Mouse (Mus musculus): ENCODE measurements around the gene Hoxa11. TPM values are rescaled to one million over a fixed set of nuclear protein-coding genes. Genes with fewer than 3 reads are reported as not detected.

Hoxa11 gene
- polyA plus RNA-seq, 1 experiment: not detected

GRCm38 (mm10) chr6:52267221-52267620 is 21.6 kb upstream of the Hoxa11 start:
- Histone ChIP-seq H3K4me1 (ENCODE audit: control insufficient read depth, insufficient read depth, low read length) (no peaks in the 10 kb centered on the region), H3K27ac (ENCODE audit: insufficient read depth, low read depth, low read length) (no peak overlapping the region), H3K4me3 (ENCODE audit: insufficient read depth, low read depth, low read length) (no peak overlapping the region)
- TF ChIP-seq CTCF (IDR thresholded peaks at IDR 0.05; ENCODE audit: insufficient read depth, low read depth, low read length): no peak
- TF ChIP-seq POLR2A (IDR thresholded peaks at IDR 0.05; ENCODE audit: insufficient read depth, low read depth, low read length): no peak
- WGBS: 20% methylated on average over 5 of the region's 5 CpGs

DNA sequence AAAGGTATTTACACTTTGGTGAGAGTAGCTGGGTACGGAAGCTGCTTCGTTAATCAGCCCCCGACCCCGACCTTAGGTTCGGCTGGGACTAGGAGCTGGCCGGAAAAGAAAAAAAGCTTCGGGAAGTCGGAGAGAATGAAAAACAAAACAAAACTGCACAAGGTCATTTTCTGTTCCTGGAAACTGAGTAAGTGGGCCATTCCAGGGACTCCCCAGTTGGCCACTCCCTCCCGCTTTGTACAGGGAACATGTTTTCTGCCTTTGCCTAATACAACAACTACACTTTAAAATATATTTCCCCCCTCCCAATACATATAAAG is 21.0 kb upstream of the Hoxa11 start:
- H3K4me1 ChIP-seq (ENCODE audit: control insufficient read depth, insufficient read depth, low read length): no peaks in the 10 kb centered on the region
- 4% methylated on average over 9 of the region's 9 CpGs for WGBS
- no peak overlapping the region for H3K4me3 ChIP-seq (ENCODE audit: insufficient read depth, low read depth, low read length)
- TF ChIP-seq POLR2A (IDR thresholded peaks at IDR 0.05; ENCODE audit: insufficient read depth, low read depth, low read length) (no peak), CTCF (IDR thresholded peaks at IDR 0.05; ENCODE audit: insufficient read depth, low read depth, low read length) (no peak)
- H3K27ac ChIP-seq (ENCODE audit: insufficient read depth, low read depth, low read length): no peak overlapping the region

DNA sequence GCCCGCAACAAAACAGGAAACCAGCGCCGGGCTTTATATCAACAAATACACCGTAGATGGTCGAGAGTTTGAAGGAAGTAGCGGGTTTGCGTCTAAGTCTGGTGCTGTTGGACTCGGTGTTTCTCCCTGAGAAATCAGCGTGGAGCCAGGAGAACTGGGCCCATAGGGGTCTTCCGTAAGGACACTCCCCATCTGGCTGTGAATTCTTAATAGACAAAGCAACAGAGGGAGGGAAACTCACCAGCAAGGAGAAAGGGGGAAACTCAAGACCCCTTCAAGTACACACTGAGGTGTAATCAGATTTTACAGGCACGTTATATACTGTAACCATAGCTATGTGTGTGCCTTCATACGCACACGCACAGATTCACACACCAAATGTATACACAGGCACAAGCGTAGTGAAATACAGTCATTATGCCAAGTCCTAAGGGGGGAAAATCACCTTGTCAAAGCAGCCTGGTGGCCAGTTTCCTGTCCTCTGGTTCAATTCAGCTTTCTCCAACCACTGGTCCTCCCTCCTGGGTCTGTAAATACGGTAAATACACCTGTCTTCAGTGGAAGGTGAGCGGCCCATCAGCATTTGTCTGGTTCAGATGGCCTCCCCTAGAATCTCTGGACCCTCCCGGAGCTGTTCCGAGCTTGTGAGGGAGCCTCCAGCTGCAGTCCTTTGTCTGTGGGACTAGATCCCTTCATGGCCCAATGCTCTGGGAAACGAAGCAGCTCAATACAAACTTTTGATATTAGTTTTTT is 20.5 kb upstream of the Hoxa11 start:
- Histone ChIP-seq H3K4me3 (ENCODE audit: insufficient read depth, low read depth, low read length) (no peak overlapping the region), H3K4me1 (ENCODE audit: control insufficient read depth, insufficient read depth, low read length) (no peaks in the 10 kb centered on the region), H3K27ac (ENCODE audit: insufficient read depth, low read depth, low read length) (no peak overlapping the region)
- TF ChIP-seq CTCF (IDR thresholded peaks at IDR 0.05; ENCODE audit: insufficient read depth, low read depth, low read length) (no peak), POLR2A (IDR thresholded peaks at IDR 0.05; ENCODE audit: insufficient read depth, low read depth, low read length) (no peak)
- 3% methylated on average over 19 of the region's 19 CpGs for WGBS

- 2% methylated on average over 18 of the region's 18 CpGs for WGBS
- Histone ChIP-seq H3K4me3 (ENCODE audit: insufficient read depth, low read depth, low read length) (no peak overlapping the region), H3K4me1 (ENCODE audit: control insufficient read depth, insufficient read depth, low read length) (no peaks in the 10 kb centered on the region), H3K27ac (ENCODE audit: insufficient read depth, low read depth, low read length) (no peak overlapping the region)
- no peak for TF ChIP-seq POLR2A (IDR thresholded peaks at IDR 0.05; ENCODE audit: insufficient read depth, low read depth, low read length)
- TF ChIP-seq CTCF (IDR thresholded peaks at IDR 0.05; ENCODE audit: insufficient read depth, low read depth, low read length): no peak
Measured at GRCm38 (mm10) chr6:52265306-52265912, 19.8 kb upstream of the Hoxa11 start.

DNA sequence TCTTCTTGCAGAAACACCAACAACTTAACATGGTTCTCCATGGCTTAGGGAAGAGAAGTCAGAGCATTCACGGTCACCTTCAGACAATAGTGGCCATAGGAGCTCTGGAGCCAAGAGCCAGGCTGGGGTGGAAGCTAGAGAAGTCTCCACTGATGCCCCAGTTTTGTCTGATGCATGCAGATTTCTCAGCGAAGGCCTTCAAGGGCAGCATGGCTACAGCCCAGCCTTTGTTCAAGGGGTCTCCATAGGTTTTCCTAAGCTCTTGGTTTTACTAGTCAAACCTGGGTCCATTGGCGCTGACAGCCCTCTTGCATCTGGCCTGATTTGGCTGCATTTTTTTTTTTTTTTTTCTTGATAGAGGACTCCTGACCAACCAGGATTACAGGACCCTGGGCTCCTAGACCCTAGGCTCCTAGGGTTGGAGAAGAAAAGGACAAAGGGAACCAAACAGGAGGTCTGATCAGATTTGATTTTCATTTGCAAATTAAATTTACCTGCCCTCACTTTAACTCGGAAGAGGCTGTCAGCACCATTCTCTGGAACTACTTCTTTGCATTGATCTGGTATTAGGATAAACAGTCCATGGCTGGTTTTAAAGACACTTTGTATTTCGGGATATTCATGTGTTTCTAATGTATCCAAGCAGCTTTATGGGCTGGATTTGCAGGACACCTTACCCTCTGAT is 18.6 kb upstream of the Hoxa11 start:
- TF ChIP-seq CTCF (IDR thresholded peaks at IDR 0.05; ENCODE audit: insufficient read depth, low read depth, low read length): no peak
- TF ChIP-seq POLR2A (IDR thresholded peaks at IDR 0.05; ENCODE audit: insufficient read depth, low read depth, low read length): no peak
- no peaks in the 10 kb centered on the region for H3K4me1 ChIP-seq (ENCODE audit: control insufficient read depth, insufficient read depth, low read length)
- 7% methylated on average over 5 of the region's 5 CpGs for WGBS
- H3K27ac ChIP-seq (ENCODE audit: insufficient read depth, low read depth, low read length): no peak overlapping the region
- no peak overlapping the region for H3K4me3 ChIP-seq (ENCODE audit: insufficient read depth, low read depth, low read length)

GRCm38 (mm10) chr6:52263321-52263585 is 17.6 kb upstream of the Hoxa11 start:
- TF ChIP-seq CTCF (IDR thresholded peaks at IDR 0.05; ENCODE audit: insufficient read depth, low read depth, low read length) (no peak), POLR2A (IDR thresholded peaks at IDR 0.05; ENCODE audit: insufficient read depth, low read depth, low read length) (no peak)
- no peaks in the 10 kb centered on the region for H3K4me1 ChIP-seq (ENCODE audit: control insufficient read depth, insufficient read depth, low read length)
- 2% methylated on average over 6 of the region's 6 CpGs for WGBS
- no peak overlapping the region for H3K4me3 ChIP-seq (ENCODE audit: insufficient read depth, low read depth, low read length)
- no peak overlapping the region for H3K27ac ChIP-seq (ENCODE audit: insufficient read depth, low read depth, low read length)

- Histone ChIP-seq H3K4me3 (ENCODE audit: insufficient read depth, low read depth, low read length) (no peak overlapping the region), H3K27ac (ENCODE audit: insufficient read depth, low read depth, low read length) (no peak overlapping the region), H3K4me1 (ENCODE audit: control insufficient read depth, insufficient read depth, low read length) (no peaks in the 10 kb centered on the region)
- 6% methylated on average over 24 of the region's 24 CpGs for WGBS
- TF ChIP-seq POLR2A (IDR thresholded peaks at IDR 0.05; ENCODE audit: insufficient read depth, low read depth, low read length) (no peak), CTCF (IDR thresholded peaks at IDR 0.05; ENCODE audit: insufficient read depth, low read depth, low read length) (no peak)
Measured at GRCm38 (mm10) chr6:52262463-52263320, 17.1 kb upstream of the Hoxa11 start.

DNA sequence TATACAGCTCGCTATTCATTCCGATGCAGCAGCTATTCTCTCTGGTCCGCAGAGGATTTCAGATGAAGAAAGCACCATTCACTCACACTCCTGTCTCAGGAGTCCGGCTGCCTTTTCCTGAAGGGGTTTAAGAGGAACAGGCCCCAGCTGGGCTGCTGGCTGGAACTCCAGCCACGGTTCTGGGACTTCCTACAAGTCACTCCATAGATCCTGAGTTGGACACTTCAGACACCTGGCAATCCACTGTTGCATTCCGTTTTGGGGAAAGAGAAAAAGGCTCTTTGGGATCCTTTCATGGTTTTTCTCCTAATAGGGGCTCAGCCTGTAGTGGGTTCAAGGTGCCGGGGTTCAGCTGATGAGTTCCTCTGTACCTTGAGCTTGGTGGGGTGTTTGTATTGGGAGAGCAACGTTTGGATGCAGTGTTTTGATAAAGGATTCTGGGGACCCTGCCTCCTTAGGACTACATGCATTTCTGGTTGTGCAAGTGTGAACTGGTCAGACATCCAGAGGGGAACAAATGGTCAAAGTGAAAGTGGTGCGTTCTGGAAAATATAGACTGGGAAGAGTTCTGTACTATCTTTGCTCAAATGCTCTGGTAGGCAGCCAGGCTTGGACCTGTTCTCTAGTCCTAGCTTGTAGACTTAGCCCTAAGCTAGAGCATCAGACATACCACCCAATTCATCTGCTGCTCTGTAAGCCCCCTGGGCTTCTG is 16.3 kb upstream of the Hoxa11 start:
- TF ChIP-seq CTCF (IDR thresholded peaks at IDR 0.05; ENCODE audit: insufficient read depth, low read depth, low read length) (no peak), POLR2A (IDR thresholded peaks at IDR 0.05; ENCODE audit: insufficient read depth, low read depth, low read length) (no peak)
- Histone ChIP-seq H3K4me1 (ENCODE audit: control insufficient read depth, insufficient read depth, low read length) (no peaks in the 10 kb centered on the region), H3K4me3 (ENCODE audit: insufficient read depth, low read depth, low read length) (no peak overlapping the region), H3K27ac (ENCODE audit: insufficient read depth, low read depth, low read length) (no peak overlapping the region)
- WGBS: 4% methylated on average over 9 of the region's 9 CpGs

Data from olfactory bulb, adult 2 months (tissue).